Mouse (Mus musculus): ENCODE results near the gene Slc22a23. TPM values are rescaled to one million over a fixed set of nuclear protein-coding genes. Genes with fewer than 3 reads are reported as not detected.

Gene Slc22a23
- total and polyA plus RNA-seq, 3 experiments, result 0.47 to 1.3 (median 0.85) TPM

DNA sequence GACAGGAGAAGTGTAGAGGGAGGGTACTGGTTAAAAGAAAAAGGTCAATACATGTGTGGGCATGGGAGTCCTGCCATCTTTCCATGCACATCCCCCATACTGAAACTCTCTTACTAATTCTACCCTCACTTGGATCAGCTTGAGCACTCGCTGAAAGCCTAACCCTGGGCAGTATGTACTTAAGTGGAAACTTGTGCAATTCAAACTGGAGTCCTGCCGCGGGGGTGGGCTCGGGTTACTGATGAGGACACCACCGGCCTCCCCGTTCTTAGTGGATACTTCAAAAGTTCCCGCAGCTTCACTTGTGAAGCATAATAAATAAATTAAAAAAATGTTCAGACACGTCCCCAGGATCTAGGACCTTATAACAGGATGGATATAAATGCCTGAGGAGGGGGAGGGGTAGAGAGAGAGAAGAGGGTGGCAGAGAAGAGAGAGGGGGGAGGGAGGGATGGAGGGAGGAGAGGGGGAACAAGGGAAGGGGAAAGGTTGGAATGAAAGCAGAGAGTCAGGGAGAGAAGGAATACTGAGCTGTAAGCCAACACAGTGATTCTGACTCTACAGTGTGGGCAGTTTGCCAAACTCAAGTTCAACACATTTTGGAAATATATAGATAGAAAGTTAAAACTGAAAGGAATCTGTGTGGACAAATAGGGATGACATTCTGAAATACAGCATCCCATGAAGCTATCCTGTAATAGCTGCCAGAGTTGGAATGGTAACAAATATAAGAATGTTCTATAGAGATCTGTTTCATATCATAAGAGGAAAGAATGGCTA, 72.5 kb downstream of the Slc22a23 start:
- H3K27ac ChIP-seq (ENCODE audit: insufficient read depth, low read depth), result no peak overlapping the region
- no peaks in the 10 kb centered on the region for H3K27me3 ChIP-seq (replicated peaks)
- in situ Hi-C loops (cut with MboI; ENCODE audit: low pct_ligation_motif_present, low pct_unique_long_range_greater_than_20kb, low sequenced_read_pairs) (no loop called here), dilution Hi-C loops (cut with MboI; ENCODE audit: extremely low pct_ligation_motif_present, extremely low pct_unique_long_range_greater_than_20kb, low sequenced_read_pairs) (no loop called here)
- peaks cover 2% of the 10 kb centered on the region for H3K9me3 ChIP-seq (replicated peaks; ENCODE audit: low read length)
- no peak overlapping the region for H3K4me3 ChIP-seq (replicated peaks in 1 of 3; ENCODE audit: low read depth in 2 of 3, low read length in 2 of 3, poor library complexity in 1 of 3)
- no peaks in the 10 kb centered on the region for H3K4me1 ChIP-seq (ENCODE audit: control insufficient read depth in 1 of 2, insufficient read depth in 2 of 2)
- no peaks in the 10 kb centered on the region for H3K79me2 ChIP-seq (replicated peaks; ENCODE audit: control insufficient read depth, extremely low read depth, insufficient read depth, poor library complexity, severe bottlenecking)
- no peak for TF ChIP-seq TBP (conservative IDR thresholded peaks at IDR 0.05; ENCODE audit: low read depth, low read length)
- no peak for TF ChIP-seq ELF1 (IDR thresholded peaks at IDR 0.05; ENCODE audit: low read depth, low read length)
- no peak for TF ChIP-seq ZMIZ1 (IDR thresholded peaks at IDR 0.05; ENCODE audit: low read depth, low read length)
- no peak for TF ChIP-seq NELFE (IDR thresholded peaks at IDR 0.05; ENCODE audit: low read depth, low read length)
- no peak for TF ChIP-seq JUND (conservative IDR thresholded peaks at IDR 0.05; ENCODE audit: low read depth, low read length)
- no peak for TF ChIP-seq NRF1 (IDR thresholded peaks at IDR 0.05; ENCODE audit: low read depth, low read length)
- no peak for TF ChIP-seq TCF12 (IDR thresholded peaks at IDR 0.05; ENCODE audit: low read depth, low read length)
- no peak for TF ChIP-seq CTCF (conservative IDR thresholded peaks at IDR 0.05 in 1 of 2, IDR thresholded peaks at IDR 0.05 in 1 of 2; ENCODE audit: low read depth in 2 of 2, low read length in 2 of 2)
- TF ChIP-seq GABPA (IDR thresholded peaks at IDR 0.05; ENCODE audit: insufficient replicate concordance, low read depth, low read length), result no peak
- TF ChIP-seq ETS1 (conservative IDR thresholded peaks at IDR 0.05; ENCODE audit: low read depth, low read length), result no peak
- TF ChIP-seq MYC (IDR thresholded peaks at IDR 0.05; ENCODE audit: low read depth, low read length), result no peak
- no peak for TF ChIP-seq KAT2A (IDR thresholded peaks at IDR 0.05; ENCODE audit: insufficient replicate concordance, low read length)
- TF ChIP-seq EP300 (IDR thresholded peaks at IDR 0.05; ENCODE audit: low read length), result no peak
- TF ChIP-seq UBTF (IDR thresholded peaks at IDR 0.05; ENCODE audit: low read depth, low read length), result no peak
- TF ChIP-seq RAD21 (IDR thresholded peaks at IDR 0.05; ENCODE audit: low read depth, low read length), result no peak
- TF ChIP-seq ZNF384 (IDR thresholded peaks at IDR 0.05; ENCODE audit: low read depth, low read length), result no peak
- no peak overlapping the region for H3K9ac ChIP-seq (ENCODE audit: insufficient read depth, low read depth)
- H3K4me2 ChIP-seq (ENCODE audit: insufficient read depth, low read depth, poor library complexity, severe bottlenecking), result no peak overlapping the region
- H3K36me3 ChIP-seq (replicated peaks in 1 of 2; ENCODE audit: control insufficient read depth in 1 of 2, insufficient read depth in 1 of 2, low read length in 1 of 2), result no peaks in the 10 kb centered on the region
- no peak for DNase-seq (ENCODE audit: extremely low read depth)

GRCm38 (mm10) chr13:34271665-34272064, 73.3 kb downstream of the Slc22a23 start:
- Histone ChIP-seq H3K9ac (ENCODE audit: insufficient read depth, low read depth) (no peak overlapping the region), H3K9me3 (replicated peaks; ENCODE audit: low read length) (peaks cover 2% of the 10 kb centered on the region), H3K4me2 (ENCODE audit: insufficient read depth, low read depth, poor library complexity, severe bottlenecking) (no peak overlapping the region), H3K4me3 (replicated peaks in 1 of 3; ENCODE audit: low read depth in 2 of 3, low read length in 2 of 3, poor library complexity in 1 of 3) (no peak overlapping the region), H3K36me3 (replicated peaks in 1 of 2; ENCODE audit: control insufficient read depth in 1 of 2, insufficient read depth in 1 of 2, low read length in 1 of 2) (no peaks in the 10 kb centered on the region), H3K4me1 (ENCODE audit: control insufficient read depth in 1 of 2, insufficient read depth in 2 of 2) (peaks cover 0 to 4% of the 10 kb centered on the region in 2 experiments; a peak in 1 of 4 replicates), H3K79me2 (replicated peaks; ENCODE audit: control insufficient read depth, extremely low read depth, insufficient read depth, poor library complexity, severe bottlenecking) (no peaks in the 10 kb centered on the region), H3K27me3 (replicated peaks) (no peaks in the 10 kb centered on the region), H3K27ac (ENCODE audit: insufficient read depth, low read depth) (no peak overlapping the region)
- in situ Hi-C loops (cut with MboI; ENCODE audit: low pct_ligation_motif_present, low pct_unique_long_range_greater_than_20kb, low sequenced_read_pairs) (no loop called here), dilution Hi-C loops (cut with MboI; ENCODE audit: extremely low pct_ligation_motif_present, extremely low pct_unique_long_range_greater_than_20kb, low sequenced_read_pairs) (no loop called here)
- no peak for DNase-seq (ENCODE audit: extremely low read depth)
- TF ChIP-seq ZKSCAN1 (IDR thresholded peaks at IDR 0.05; ENCODE audit: borderline replicate concordance, low read depth, low read length), result no peak
